Mouse (Mus musculus) cerebellum, adult 18-20 months (tissue): ENCODE measurements around the gene Pym1.
"Not testable (repeated sequence)": the region's sequence is repeated elsewhere in the genome, so short reads cannot be mapped to it uniquely, and the experiment has no call there.

Experiments used
- DNase-seq, 2 experiments: peaks; one replicate each; pipeline ENCODE4 v3.0.0; 2021

Pym1 gene

GRCm38 (mm10) chr10:128747646-128748251 lies at the start of gene Pym1:
Pym1 (plus strand) TSS chr10:128747889.
- DNase-seq: peak; percentile 61 to 66

GRCm38 (mm10) chr10:128699006-128699405 lies 48.7 kb upstream of the Pym1 start:
- no peak for DNase-seq

GRCm38 (mm10) chr10:128699611-128700010 lies 48.1 kb upstream of the Pym1 start:
- no peak for DNase-seq

GRCm38 (mm10) chr10:128700712-128701111 lies 47.0 kb upstream of the Pym1 start:
- no peak for DNase-seq

- no peak for DNase-seq
These were observed 45.2 kb upstream of the Pym1 start for GRCm38 (mm10) chr10:128702328-128703007.

- DNase-seq: no peak
These were observed 43.8 kb upstream of the Pym1 start, which contains the start of gene Pmel for GRCm38 (mm10) chr10:128703895-128704294. Pmel (plus strand) TSS chr10:128704195.

GRCm38 (mm10) chr10:128704491-128705316 lies 43.0 kb upstream of the Pym1 start, which contains the start of gene Cdk2:
Cdk2 (minus strand) TSS chr10:128705031.
- peak; percentile 89 to 90 for DNase-seq

GRCm38 (mm10) chr10:128705317-128705693 lies 42.4 kb upstream of the Pym1 start:
- no peak for DNase-seq

GRCm38 (mm10) chr10:128711318-128711717 lies 36.4 kb upstream of the Pym1 start:
- DNase-seq: not testable (repeated sequence)

GRCm38 (mm10) chr10:128715559-128716537 lies 31.8 kb upstream of the Pym1 start:
- DNase-seq: no peak

- DNase-seq: not testable (repeated sequence)
These were observed 22.2 kb upstream of the Pym1 start for GRCm38 (mm10) chr10:128725466-128725865.

GRCm38 (mm10) chr10:128728059-128728458 lies 19.6 kb upstream of the Pym1 start:
- no peak for DNase-seq

GRCm38 (mm10) chr10:128731002-128731433 lies 16.7 kb upstream of the Pym1 start:
- peak; percentile 75 to 76 for DNase-seq

GRCm38 (mm10) chr10:128731992-128732391 lies 15.7 kb upstream of the Pym1 start:
- no peak for DNase-seq

GRCm38 (mm10) chr10:128737435-128737834 lies 10.3 kb upstream of the Pym1 start:
- DNase-seq: no peak

GRCm38 (mm10) chr10:128740296-128740695 lies 7.4 kb upstream of the Pym1 start:
- no peak for DNase-seq

GRCm38 (mm10) chr10:128742616-128743015 lies 5.1 kb upstream of the Pym1 start:
- DNase-seq: no peak

GRCm38 (mm10) chr10:128743235-128743634 lies 4.5 kb upstream of the Pym1 start:
- DNase-seq: no peak

- DNase-seq: peak; percentile 34 to 59
These were observed 3.9 kb upstream of the Pym1 start for GRCm38 (mm10) chr10:128743791-128744191.

GRCm38 (mm10) chr10:128744211-128744610 lies 3.5 kb upstream of the Pym1 start:
- no peak for DNase-seq

GRCm38 (mm10) chr10:128744680-128745601 lies 2.7 kb upstream of the Pym1 start, which contains the start of gene Dgka:
Dgka (minus strand) TSS chr10:128744855.
- no peak for DNase-seq
